Mouse (Mus musculus) embryonic fibroblast, embryonic 13.5 days (primary cell): ENCODE measurements around the gene Ctnnd2.

Experiments
- CTCF ChIP-seq: IDR thresholded peaks from 2 replicates; pipeline ENCODE4 v1.5.1; 2011; ENCODE audit warnings: mild to moderate bottlenecking, control low read depth, low read length, moderate library complexity, borderline replicate concordance; ENCODE audit not compliant: insufficient read depth
- POLR2A ChIP-seq: IDR thresholded peaks from 2 replicates; pipeline ENCODE4 v1.6.1; 2011; ENCODE audit warnings: low read depth, mild to moderate bottlenecking, control low read depth, low read length, moderate library complexity

DNA sequence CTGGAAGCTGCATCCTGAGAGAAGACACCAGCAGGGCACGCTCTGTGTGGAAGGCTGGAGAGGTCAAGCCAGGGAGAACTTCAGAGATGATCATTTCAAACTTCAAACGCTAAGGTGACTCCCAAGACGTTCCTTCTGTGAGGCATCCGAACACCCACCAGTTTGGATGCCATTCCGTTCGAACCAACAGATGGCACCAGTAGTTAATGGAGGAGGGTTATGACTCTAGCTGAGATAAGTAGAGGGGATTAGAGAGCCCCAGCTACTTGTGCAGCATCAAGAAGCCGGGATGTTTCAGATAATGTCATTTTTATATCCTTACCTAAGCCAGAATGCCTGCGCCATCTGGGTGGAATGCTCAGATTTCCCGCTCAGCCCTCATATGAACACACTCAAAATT lies 251.9 kb downstream of the Ctnnd2 start:
- peak; percentile 18; the same call in 1 of the 2 replicates for TF ChIP-seq CTCF
- TF ChIP-seq POLR2A = no peak
